Mouse (Mus musculus) lung, postnatal 0 days (tissue): ENCODE measurements at regions not wholly inside any gene's neighbourhood (a gene's known extent, or its start where the extent isn't known, plus 50 kb on each side); places are given as distances from the start of the nearest gene placed in this dataset.

Source experiments
- CTCF ChIP-seq: IDR thresholded peaks from 2 replicates; pipeline ENCODE4 v1.5.1; 2016; ENCODE audit warnings: antibody characterized with exemption, mild to moderate bottlenecking
- EP300 ChIP-seq: IDR thresholded peaks from 2 replicates; pipeline ENCODE4 v1.6.1; 2016; ENCODE audit warnings: antibody characterized with exemption, mild to moderate bottlenecking, control low read depth

GRCm38 (mm10) chr8:26731111-26731510 is 246.0 kb upstream of the Zfp703 start:
- no peak for TF ChIP-seq EP300
- TF ChIP-seq CTCF = no peak
